Mouse (Mus musculus): Measurements from ENCODE around the gene Ptk7.

Gene Ptk7

DNA sequence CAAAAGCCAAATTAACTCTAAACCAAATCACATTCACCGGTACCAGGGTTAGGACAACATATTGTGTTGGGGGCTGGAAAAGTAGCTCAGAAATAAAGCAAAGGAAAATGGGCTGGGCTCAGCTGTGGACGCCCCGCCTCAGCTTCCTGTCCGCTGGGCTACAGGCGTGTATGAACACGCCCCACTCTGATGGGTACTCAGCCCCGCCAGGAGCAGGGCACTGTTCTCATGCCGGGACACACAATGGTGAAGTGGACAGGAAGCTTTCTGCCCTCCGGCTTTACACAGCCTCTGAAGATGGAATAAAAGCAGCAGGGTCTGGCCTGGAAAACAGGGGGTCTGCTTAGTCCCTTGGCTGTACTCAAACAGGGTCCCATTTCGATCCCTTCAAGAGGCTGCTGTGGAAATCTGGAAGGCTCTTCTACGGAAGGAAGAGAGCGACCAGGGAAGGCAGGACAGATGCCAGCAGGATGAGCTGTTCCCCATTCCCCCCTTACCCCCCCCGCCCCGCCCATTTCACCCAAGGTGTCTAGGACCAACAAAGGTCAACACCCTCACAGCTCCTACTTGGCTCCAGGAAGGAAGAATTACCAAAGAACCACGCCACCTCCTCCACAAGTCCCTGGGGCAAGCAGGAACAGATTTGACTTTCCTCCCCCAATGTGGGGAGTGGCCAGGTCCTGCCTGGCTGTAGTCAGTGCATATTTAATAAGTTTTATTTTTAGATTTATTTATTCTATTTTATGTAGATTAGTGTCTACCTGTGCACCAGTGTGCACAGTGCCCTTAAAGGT is 19.4 kb downstream of the Ptk7 start:
- no peak for DNase-seq (ENCODE audit: low read depth, low spot score)

- DNase-seq (ENCODE audit: low read depth, low spot score), result no peak
These were observed 23.3 kb downstream of the Ptk7 start for GRCm38 (mm10) chr17:46605987-46606386.

DNA sequence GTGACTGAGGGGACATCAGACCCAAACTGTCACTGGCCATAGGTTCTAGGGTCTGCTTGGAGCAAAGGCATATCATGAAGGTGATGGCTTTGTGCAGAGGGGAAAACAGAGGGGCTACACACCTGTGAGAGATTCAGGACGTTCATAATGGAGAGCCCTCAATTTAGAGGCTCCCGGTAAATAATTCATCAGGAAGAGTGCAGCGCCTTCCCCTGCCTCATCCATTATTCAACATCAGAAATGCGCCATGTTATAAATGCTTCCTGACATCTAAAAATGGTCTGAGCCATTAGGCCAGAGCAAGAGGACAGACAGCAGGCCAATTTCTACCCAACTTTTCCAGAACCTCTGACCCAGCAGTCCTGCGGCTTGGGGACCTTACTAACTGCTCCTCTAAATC is 24.2 kb downstream of the Ptk7 start:
- no peak for DNase-seq (ENCODE audit: low read depth, low spot score)

- DNase-seq (ENCODE audit: low read depth, low spot score), result no peak
These were observed 26.1 kb downstream of the Ptk7 start for GRCm38 (mm10) chr17:46603229-46603628.

- no peak for DNase-seq (ENCODE audit: low read depth, low spot score)
These were observed 27.1 kb downstream of the Ptk7 start for GRCm38 (mm10) chr17:46602212-46602611.

GRCm38 (mm10) chr17:46600569-46600968 is 28.7 kb downstream of the Ptk7 start:
- DNase-seq (ENCODE audit: low read depth, low spot score), result no peak

DNA sequence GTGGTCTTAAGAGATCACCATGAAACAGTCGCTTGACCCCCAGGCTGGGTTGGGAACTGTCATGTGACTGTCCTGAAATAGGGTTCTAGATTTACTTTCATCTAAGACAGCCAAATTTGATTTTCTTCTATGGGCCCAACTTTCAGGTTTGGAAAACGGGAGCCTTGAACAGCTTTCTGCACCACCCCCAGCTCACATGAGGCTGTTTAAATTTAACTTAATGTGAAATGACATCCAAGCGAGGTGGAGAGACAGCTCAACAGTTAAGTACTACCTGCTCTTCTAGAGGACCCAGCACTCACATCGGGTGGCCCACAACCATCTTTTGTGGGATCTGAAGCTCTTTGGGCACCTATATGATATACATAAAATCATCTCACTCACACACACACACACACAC is 30.3 kb downstream of the Ptk7 start:
- DNase-seq (ENCODE audit: low read depth, low spot score), result no peak

DNA sequence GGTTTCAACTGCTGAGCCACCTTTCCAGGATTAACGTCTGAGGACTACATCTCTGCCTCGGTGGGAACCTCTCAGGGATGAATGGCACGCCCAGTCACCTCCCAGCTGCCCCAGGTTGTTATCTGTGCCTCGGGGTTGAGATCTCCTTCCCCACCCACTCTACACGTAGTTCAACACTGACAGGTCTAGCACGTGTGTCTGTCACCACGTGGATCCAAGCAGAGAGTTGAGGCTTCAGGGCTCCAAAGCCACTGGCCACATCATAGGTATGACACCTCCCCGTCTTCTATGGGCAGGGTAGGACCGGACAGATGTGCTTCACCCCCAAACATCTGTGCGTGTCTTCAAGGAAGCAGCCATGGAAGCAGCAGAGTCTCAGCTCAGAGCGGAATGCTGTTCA is 31.3 kb downstream of the Ptk7 start:
- DNase-seq (ENCODE audit: low read depth, low spot score), result no peak

- DNase-seq (ENCODE audit: low read depth, low spot score), result no peak
These were observed 34.0 kb downstream of the Ptk7 start for GRCm38 (mm10) chr17:46595336-46595735.

DNA sequence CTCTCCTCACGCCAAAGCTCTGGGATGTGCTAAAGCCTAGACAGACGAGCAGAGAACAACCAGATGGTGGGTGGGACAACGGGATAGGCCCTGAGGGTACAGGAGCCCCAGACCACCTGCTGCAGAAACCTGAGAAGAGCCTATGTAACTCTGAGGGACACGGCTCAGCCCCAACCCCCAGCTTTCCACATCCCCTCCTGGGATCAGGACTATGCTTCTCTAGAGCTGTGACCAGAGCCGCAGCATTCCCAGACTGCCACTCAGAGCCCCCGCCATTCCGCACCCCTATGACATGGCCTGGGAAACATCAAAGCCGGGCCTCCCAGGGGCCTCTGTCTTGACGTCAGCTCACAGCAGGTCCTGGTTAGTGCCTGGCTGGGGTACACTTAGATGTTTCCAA is 34.7 kb downstream of the Ptk7 start:
- no peak for DNase-seq (ENCODE audit: low read depth, low spot score)

GRCm38 (mm10) chr17:46593124-46593523 is 36.2 kb downstream of the Ptk7 start:
- peak; percentile 20 for DNase-seq (ENCODE audit: low read depth, low spot score)

DNA sequence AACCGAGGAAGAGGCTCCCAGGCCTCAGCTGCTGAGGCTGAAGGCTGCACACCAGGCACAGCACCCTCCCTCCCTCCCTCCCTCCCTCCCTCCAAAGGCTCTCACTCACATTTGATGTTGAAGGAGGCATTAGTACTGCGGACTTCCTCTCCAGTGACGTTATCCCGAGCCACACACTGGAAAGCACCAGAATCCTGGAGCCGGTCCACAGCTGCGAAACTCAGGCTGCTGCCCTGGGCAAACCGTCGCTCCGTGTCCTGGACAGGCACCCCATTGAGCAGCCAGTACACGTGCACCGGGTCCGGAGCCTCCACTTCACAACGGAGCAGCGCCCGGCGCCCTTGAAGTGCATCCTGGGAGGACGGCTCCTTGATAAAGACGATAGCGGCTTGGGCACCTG is 37.9 kb downstream of the Ptk7 start:
- DNase-seq (ENCODE audit: low read depth, low spot score), result no peak

DNA sequence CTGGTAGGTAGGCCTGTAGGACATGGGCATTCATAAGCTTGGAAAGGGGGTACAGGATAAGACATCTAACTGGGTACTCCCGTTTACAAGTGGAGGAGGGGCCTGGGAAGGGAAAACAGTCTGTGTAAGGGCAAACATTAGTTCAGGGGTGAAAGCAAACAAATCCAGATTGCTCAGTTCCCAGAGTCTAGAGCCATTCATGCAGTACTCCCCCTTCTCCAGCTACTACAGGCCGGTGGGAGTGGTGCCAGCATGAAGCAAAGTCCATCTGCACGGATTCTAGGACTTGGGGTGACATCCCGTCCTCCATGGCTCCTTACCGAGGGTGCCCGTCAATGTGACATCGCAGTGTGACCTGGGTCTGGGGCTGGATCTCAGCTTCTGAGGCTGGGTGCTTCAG is 38.9 kb downstream of the Ptk7 start:
- DNase-seq (ENCODE audit: low read depth, low spot score), result no peak

- no peak for DNase-seq (ENCODE audit: low read depth, low spot score)
These were observed 39.5 kb downstream of the Ptk7 start for GRCm38 (mm10) chr17:46589635-46590314.

DNA sequence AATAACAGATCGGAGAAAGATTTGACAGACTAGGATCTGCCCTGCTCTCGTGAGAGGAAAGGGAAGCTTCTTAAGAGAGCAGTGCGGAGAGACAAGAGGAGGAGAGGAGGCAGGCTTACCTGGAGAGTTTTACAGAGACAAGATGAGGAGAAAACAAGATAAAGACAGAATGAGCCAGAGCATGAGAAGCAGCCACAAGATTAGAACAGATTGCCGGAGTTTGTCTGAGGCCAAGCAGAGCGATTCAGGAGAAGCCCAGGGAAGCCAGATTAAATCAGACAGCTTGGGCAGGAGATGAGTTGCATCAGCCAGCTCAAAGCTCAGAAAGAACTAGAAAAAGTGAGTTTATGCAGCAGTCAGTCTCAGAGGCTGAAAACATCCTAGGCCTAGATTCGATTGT is 40.4 kb downstream of the Ptk7 start:
- no peak for DNase-seq (ENCODE audit: low read depth, low spot score)

DNA sequence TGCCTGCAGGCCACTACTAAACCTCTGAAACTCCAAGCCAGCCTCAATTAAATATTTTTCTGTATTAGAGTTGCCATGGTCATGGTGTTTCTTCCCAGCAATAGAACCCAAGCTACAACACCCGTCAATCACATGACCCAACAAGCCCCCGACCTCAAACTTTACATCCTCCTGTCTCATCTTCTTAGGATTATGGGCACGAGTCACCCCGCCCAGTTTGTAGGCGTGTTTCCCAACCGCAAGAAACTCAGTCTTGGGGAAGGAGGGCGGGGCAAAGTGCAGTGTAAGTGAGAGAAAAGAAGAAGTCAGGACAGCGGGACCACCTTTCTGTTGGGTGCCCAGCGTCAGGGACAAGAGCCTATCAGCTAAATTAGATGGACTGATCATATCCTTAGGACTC is 41.1 kb downstream of the Ptk7 start:
- DNase-seq (ENCODE audit: low read depth, low spot score), result peak; percentile 23

DNA sequence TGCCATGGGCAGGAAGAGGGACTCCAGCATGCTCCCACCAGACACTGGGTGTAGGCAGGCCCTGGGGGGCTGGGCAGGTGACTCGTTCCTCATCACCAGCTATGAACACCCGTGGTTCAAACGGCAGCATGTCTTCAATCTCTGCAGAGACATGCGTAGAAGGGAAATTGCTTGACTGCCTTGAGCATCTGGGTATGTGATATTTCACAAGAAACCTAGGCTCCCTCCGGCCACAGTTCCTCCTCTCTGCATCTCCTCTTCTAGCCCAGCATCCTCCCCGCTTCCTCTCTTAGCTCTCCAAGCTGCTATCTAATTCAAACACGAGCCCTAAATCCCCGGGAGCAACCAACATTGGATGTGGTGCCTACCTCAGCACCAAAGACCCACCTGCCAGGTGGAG is 43.0 kb downstream of the Ptk7 start:
- no peak for DNase-seq (ENCODE audit: low read depth, low spot score)

GRCm38 (mm10) chr17:46578650-46579049 is 50.7 kb downstream of the Ptk7 start:
- DNase-seq (ENCODE audit: low read depth, low spot score), result no peak

DNA sequence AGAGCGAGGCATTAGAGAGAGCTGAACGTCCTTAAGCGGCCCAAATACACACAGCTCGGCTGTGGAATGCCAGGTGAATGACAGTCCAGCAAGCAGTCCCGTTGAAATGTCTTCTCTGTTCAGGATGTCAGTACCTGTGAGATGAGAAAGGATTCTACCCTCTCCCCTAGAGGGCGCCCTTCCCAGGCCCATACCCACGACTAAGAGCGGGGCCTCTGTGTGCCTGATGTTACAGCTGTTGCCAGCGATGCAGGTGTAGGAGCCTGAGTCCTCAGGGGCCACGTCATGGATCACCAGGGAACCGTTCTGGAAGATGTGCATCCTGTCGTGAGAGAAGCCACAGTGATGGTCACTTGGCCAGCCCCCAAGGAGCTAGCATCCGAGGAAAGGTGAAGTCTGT is 53.2 kb downstream of the Ptk7 start:
- no peak for DNase-seq (ENCODE audit: low read depth, low spot score)

- peak; percentile 75 for DNase-seq (ENCODE audit: low read depth, low spot score)
These were observed 54.8 kb downstream of the Ptk7 start for GRCm38 (mm10) chr17:46574535-46574934.

- no peak for DNase-seq (ENCODE audit: low read depth, low spot score)
These were observed 58.3 kb downstream of the Ptk7 start for GRCm38 (mm10) chr17:46571005-46571404.

- DNase-seq (ENCODE audit: low read depth, low spot score), result no peak
These were observed 70.2 kb downstream of the Ptk7 start for GRCm38 (mm10) chr17:46559146-46559545.

DNA sequence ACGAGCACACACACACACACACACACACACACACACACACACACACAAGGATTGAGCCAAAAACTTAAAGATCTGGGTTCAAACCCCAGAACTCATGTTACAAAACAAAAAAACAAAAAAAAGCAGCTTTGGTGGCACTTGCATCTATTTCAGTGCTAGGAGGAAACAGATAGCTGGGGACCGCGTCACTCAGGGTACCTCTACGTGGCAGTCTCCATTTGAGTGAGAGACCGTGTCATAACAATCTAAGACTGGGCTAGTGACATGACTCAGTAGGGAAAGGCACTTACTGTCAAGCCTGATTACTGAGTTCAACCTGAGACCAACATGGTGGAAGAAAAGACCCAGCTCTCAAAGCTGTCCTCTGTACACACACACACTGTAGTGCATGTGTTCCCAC is 71.2 kb downstream of the Ptk7 start:
- DNase-seq (ENCODE audit: low read depth, low spot score), result no peak

All from 3T3-L1 (cell line).